Mouse (Mus musculus) kidney, adult 8-10 months (tissue): ENCODE data around the gene Mup1.
"Not testable (repeated sequence)": the region's sequence is repeated elsewhere in the genome, so short reads cannot be mapped to it uniquely, and the experiment has no call there.

Experiments
- DNase-seq, 2 experiments: peaks; one replicate each; pipeline ENCODE4 v3.0.0; 2022

The Mup1 gene

GRCm38 (mm10) chr4:60501860-60502259 is at the start of gene Mup1:
Gene Mup1, minus strand, starts transcription at chr4:60501960.
- not testable (repeated sequence) for DNase-seq
